Mouse (Mus musculus) myocyte (in vitro differentiated cells): Measurements from ENCODE around the gene Fam13a. TPM values are rescaled to one million over a fixed set of nuclear protein-coding genes. Genes with fewer than 3 reads are reported as not detected.

Experiments used
- H3K27me3 ChIP-seq: one replicate; pipeline ENCODE4 v1.6.1; 2011; ENCODE audit not compliant: control insufficient read depth, insufficient read depth, insufficient read length
- H3K36me3 ChIP-seq: one replicate; pipeline ENCODE4 v1.6.1; 2011; ENCODE audit not compliant: control insufficient read depth, insufficient read depth
- H3K4me2 ChIP-seq: one replicate; pipeline ENCODE4 v1.6.1; 2011; ENCODE audit warnings: low read depth, control low read depth
- H3K4me3 ChIP-seq: one replicate; pipeline ENCODE4 v1.5.1; 2011; ENCODE audit warnings: mild to moderate bottlenecking, control low read depth, moderate library complexity
- H3K79me2 ChIP-seq: one replicate; pipeline ENCODE4 v1.6.1; 2011; ENCODE audit not compliant: control insufficient read depth, insufficient read depth
- H3ac ChIP-seq: one replicate; pipeline ENCODE4 v1.6.1; 2011; ENCODE audit not compliant: control insufficient read depth, insufficient read length
- CEBPB ChIP-seq: IDR thresholded peaks from 2 replicates; pipeline ENCODE4 v1.6.1; 2011; ENCODE audit warnings: mild to moderate bottlenecking, moderate library complexity; ENCODE audit not compliant: poor library complexity, insufficient read depth, severe bottlenecking
- E2F4 ChIP-seq: IDR thresholded peaks from one replicate; pipeline ENCODE4 v1.6.1; 2011; ENCODE audit warnings: mild to moderate bottlenecking, control low read depth, moderate library complexity; ENCODE audit not compliant: insufficient read depth
- MAX ChIP-seq: IDR thresholded peaks from one replicate; pipeline ENCODE4 v1.6.1; 2011; ENCODE audit warnings: low read depth, mild to moderate bottlenecking, control low read depth
- MYOD1 ChIP-seq, 3 experiments: IDR thresholded peaks; one replicate each; pipeline ENCODE4 v1.6.1; 2011; ENCODE audit warnings: control low read depth in 2 of 3, low read depth in 2 of 3, mild to moderate bottlenecking in 2 of 3, moderate library complexity in 1 of 3; ENCODE audit not compliant: insufficient read length in 2 of 3, control insufficient read depth in 1 of 3
- MYOG ChIP-seq, 3 experiments: IDR thresholded peaks; one replicate each; pipeline ENCODE4 v1.6.1; 2011; ENCODE audit warnings: control low read depth in 2 of 3, low read depth in 2 of 3, mild to moderate bottlenecking in 2 of 3; ENCODE audit not compliant: insufficient read length in 2 of 3, control insufficient read depth in 1 of 3, insufficient read depth in 1 of 3
- POLR2A ChIP-seq: IDR thresholded peaks from one replicate; pipeline ENCODE4 v1.6.1; 2011; ENCODE audit warnings: low read depth, mild to moderate bottlenecking, control low read depth, moderate library complexity; ENCODE audit not compliant: insufficient read length
- POLR2AphosphoS2 ChIP-seq: IDR thresholded peaks from one replicate; pipeline ENCODE4 v1.6.1; 2011; ENCODE audit warnings: low read depth, control low read depth; ENCODE audit not compliant: insufficient read length
- REST ChIP-seq: IDR thresholded peaks from one replicate; pipeline ENCODE4 v1.6.1; 2011; ENCODE audit warnings: mild to moderate bottlenecking, control low read depth, moderate library complexity; ENCODE audit not compliant: insufficient read depth, insufficient read length
- SRF ChIP-seq: IDR thresholded peaks from one replicate; pipeline ENCODE4 v1.6.1; 2011; ENCODE audit warnings: low read depth; ENCODE audit not compliant: control insufficient read depth, insufficient read length
- TCF12 ChIP-seq: IDR thresholded peaks from one replicate; pipeline ENCODE4 v1.6.1; 2011; ENCODE audit warnings: mild to moderate bottlenecking, control low read depth; ENCODE audit not compliant: poor library complexity, insufficient read depth, severe bottlenecking
- TCF3 ChIP-seq: IDR thresholded peaks from one replicate; pipeline ENCODE4 v1.6.1; 2011; ENCODE audit warnings: low read depth, control low read depth; ENCODE audit not compliant: insufficient read length
- USF1 ChIP-seq: IDR thresholded peaks from one replicate; pipeline ENCODE4 v1.6.1; 2011; ENCODE audit warnings: low read depth, mild to moderate bottlenecking, control low read depth, moderate library complexity
- polyA plus RNA-seq: library from polyadenylated mRNA; unstranded; fragments of >200 nt; fragmentation: generic; extraction: Trizol; gene quantifications from one replicate; pipeline ENCODE4 v1.2.1, GENCODE M21; 2012; ENCODE audit warnings: missing spikeins

The Fam13a gene
- polyA plus RNA-seq, 1 experiment: 0.43 TPM

- no peaks in the 10 kb centered on the region for H3K27me3 ChIP-seq
- H3K79me2 ChIP-seq: no peaks in the 10 kb centered on the region
- H3K36me3 ChIP-seq: no peaks in the 10 kb centered on the region
- H3K4me2 ChIP-seq: no peak overlapping the region
- H3ac ChIP-seq: no peak overlapping the region
- no peak for TF ChIP-seq MAX
- TF ChIP-seq TCF12: no peak
- no peak for TF ChIP-seq REST
- no peak for TF ChIP-seq MYOG (IDR thresholded peaks at IDR 0.05; ENCODE audit: control insufficient read depth in 1 of 3, insufficient read depth in 1 of 3, insufficient read length in 2 of 3, low read depth in 2 of 3)
- TF ChIP-seq POLR2AphosphoS2: no peak
- no peak for TF ChIP-seq USF1
- TF ChIP-seq TCF3: no peak
- TF ChIP-seq POLR2A: no peak
- TF ChIP-seq MYOD1 (IDR thresholded peaks at IDR 0.05; ENCODE audit: control insufficient read depth in 1 of 3, insufficient read length in 2 of 3, low read depth in 2 of 3): no peak
- TF ChIP-seq SRF: no peak
- no peak for TF ChIP-seq E2F4
- no peak for TF ChIP-seq CEBPB
- H3K4me3 ChIP-seq: no peak overlapping the region
Observed at GRCm38 (mm10) chr6:58933189-58933913, 91.0 kb downstream of the Fam13a start.

- TF ChIP-seq POLR2AphosphoS2: no peak
- TF ChIP-seq MAX: no peak
- TF ChIP-seq TCF12: no peak
- no peak for TF ChIP-seq CEBPB
- no peak for TF ChIP-seq E2F4
- no peaks in the 10 kb centered on the region for H3K36me3 ChIP-seq
Observed at GRCm38 (mm10) chr6:58932515-58933188, 91.7 kb downstream of the Fam13a start.

DNA sequence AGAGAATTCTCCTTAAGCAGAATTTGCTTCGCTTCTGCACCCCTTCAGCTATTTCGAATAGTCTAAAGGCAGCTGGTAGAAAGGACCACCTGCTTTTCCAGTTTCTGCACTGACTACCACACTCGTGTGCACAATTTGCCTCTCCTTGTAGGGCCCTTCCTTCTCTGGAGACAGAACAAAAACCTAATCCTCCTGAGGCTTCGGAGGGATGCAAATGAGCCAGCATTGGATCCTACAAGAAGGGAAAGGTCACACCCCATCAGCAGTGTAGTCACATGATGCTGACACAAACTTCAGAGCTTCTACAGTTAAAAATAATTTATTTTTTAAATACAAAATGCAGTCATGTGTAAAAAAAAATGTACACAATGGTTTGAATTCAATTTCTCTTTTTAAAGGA, 93.2 kb downstream of the Fam13a start:
- H3K79me2 ChIP-seq: no peaks in the 10 kb centered on the region
- TF ChIP-seq MAX (no peak), TCF12 (no peak), POLR2AphosphoS2 (no peak), POLR2A (no peak), TCF3 (no peak), SRF (no peak), E2F4 (no peak), REST (no peak), CEBPB (no peak), MYOG (IDR thresholded peaks at IDR 0.05; ENCODE audit: control insufficient read depth in 1 of 3, insufficient read depth in 1 of 3, insufficient read length in 2 of 3, low read depth in 2 of 3) (no peak), MYOD1 (IDR thresholded peaks at IDR 0.05; ENCODE audit: control insufficient read depth in 1 of 3, insufficient read length in 2 of 3, low read depth in 2 of 3) (no peak), USF1 (no peak)
- H3K4me3 ChIP-seq: no peak overlapping the region
- H3K27me3 ChIP-seq: no peaks in the 10 kb centered on the region
- no peak overlapping the region for H3ac ChIP-seq
- H3K4me2 ChIP-seq: no peak overlapping the region
- H3K36me3 ChIP-seq: no peaks in the 10 kb centered on the region

More at GRCm38 (mm10) chr6:58932515-58933188, 91.7 kb downstream of the Fam13a start:
- H3K27me3 ChIP-seq: no peaks in the 10 kb centered on the region
- H3K4me3 ChIP-seq: no peak overlapping the region
- H3K79me2 ChIP-seq: no peaks in the 10 kb centered on the region
- H3K4me2 ChIP-seq: no peak overlapping the region
- no peak overlapping the region for H3ac ChIP-seq

DNA sequence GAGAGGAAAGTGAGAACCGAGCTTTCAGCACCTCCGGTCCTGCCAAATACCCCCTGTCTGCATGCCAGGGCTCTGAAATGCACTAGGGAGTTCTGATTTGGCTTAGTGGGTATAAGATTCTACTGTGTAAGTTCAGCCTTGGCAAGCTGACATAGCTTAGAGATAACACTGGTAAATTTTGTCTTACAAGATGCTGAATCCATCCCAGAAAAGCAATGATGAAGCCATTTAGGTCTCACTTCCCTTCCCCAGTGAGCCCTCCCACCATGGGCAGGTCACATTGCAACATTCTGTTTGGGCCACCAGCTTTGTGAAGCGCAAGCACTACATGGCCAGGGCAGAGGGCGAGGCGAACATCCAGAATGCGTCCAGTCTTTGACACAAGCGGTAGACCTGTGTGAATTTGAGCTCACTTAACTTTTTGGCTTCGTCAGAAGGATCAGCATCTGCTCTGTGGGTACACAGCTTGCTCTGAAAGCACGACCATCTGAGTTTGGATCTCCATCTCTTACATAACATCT, 94.4 kb downstream of the Fam13a start:
- Histone ChIP-seq H3K4me3 (no peak overlapping the region), H3K4me2 (no peak overlapping the region), H3ac (no peak overlapping the region), H3K27me3 (no peaks in the 10 kb centered on the region), H3K36me3 (no peaks in the 10 kb centered on the region), H3K79me2 (no peaks in the 10 kb centered on the region)
- TF ChIP-seq POLR2AphosphoS2 (no peak), E2F4 (no peak), MYOD1 (IDR thresholded peaks at IDR 0.05; ENCODE audit: control insufficient read depth in 1 of 3, insufficient read length in 2 of 3, low read depth in 2 of 3) (no peak), MAX (no peak), REST (no peak), TCF3 (no peak), CEBPB (no peak), TCF12 (no peak), POLR2A (no peak), USF1 (no peak), MYOG (IDR thresholded peaks at IDR 0.05; ENCODE audit: control insufficient read depth in 1 of 3, insufficient read depth in 1 of 3, insufficient read length in 2 of 3, low read depth in 2 of 3) (no peak)
